Mouse (Mus musculus) E14TG2a.4 (cell line): Measurements from ENCODE around the gene Iqcd.

ENCODE experiments used
- H3K27me3 ChIP-seq: 2 replicates; pipeline ENCODE4 v1.6.1; 2014; ENCODE audit warnings: low read length, control low read depth; ENCODE audit not compliant: insufficient read depth
- H3K36me3 ChIP-seq: 2 replicates; pipeline ENCODE4 v1.6.1; 2014; ENCODE audit warnings: low read length, control low read depth; ENCODE audit not compliant: insufficient read depth
- H3K4me1 ChIP-seq: replicated peaks from 2 replicates; pipeline ENCODE4 v1.6.1; 2014; ENCODE audit warnings: low read depth, low read length, control low read depth
- H3K4me3 ChIP-seq: replicated peaks from 2 replicates; pipeline ENCODE4 v1.5.1; 2014; ENCODE audit warnings: mild to moderate bottlenecking, low read length
- H3K9me3 ChIP-seq: 2 replicates; pipeline ENCODE4 v1.6.1; 2014; ENCODE audit warnings: low read length, control low read depth
- CTCF ChIP-seq: conservative IDR thresholded peaks from 2 replicates; pipeline ENCODE4 v1.5.1; 2014; ENCODE audit warnings: low read length
- NANOG ChIP-seq: IDR thresholded peaks from 2 replicates; pipeline ENCODE4 v1.6.1; 2014; ENCODE audit warnings: borderline replicate concordance, low read length, mixed read lengths
- POU5F1 ChIP-seq: IDR thresholded peaks from 2 replicates; pipeline ENCODE4 v1.6.1; 2014; ENCODE audit warnings: low read length, borderline replicate concordance

Iqcd gene

DNA sequence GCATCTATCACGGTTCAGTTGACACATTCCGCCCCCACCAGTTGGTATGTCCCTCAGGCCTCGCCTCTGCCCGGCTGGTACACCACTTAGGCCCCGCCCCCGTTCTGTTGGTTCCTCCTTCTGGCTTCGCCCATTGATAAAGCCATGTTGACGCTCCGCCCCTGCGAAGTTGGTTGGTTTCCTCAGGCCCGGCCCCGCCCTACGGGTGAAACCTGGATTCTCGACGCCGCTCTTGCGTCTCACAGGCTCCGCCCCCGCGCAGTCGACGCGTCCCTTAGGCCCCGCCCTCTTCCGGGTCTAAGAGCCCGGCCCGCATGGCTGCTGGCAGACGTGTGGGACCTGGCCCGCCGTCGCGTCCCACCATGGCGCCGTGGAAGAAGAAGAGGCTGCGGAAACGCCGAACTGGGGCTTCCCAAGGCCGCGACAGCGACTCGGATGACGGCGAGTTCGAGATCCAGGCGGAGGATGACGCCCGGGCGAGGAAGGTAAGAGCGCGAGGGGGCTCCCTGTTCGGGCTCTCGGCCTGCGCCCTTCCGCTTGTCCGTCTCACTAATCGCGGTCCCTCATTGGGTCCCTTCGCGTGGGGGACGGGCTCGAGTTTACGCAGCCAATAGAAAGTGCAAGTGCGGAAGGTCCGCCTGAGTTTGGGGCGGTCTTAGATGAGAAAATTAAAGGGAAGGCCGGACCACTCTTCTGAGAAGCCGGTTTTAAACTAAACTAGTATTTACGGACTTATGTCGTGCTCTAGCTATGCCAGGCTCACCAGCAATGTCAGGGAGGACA lies 24.2 kb downstream of the Iqcd start:
- Histone ChIP-seq H3K4me1 (peaks cover 80% of the 10 kb centered on the region), H3K4me3 (peak overlapping the region; percentile 97), H3K27me3 (no peaks in the 10 kb centered on the region), H3K36me3 (peaks cover 65% of the 10 kb centered on the region), H3K9me3 (no peaks in the 10 kb centered on the region)
- TF ChIP-seq CTCF = no peak
- TF ChIP-seq POU5F1 = no peak
- TF ChIP-seq NANOG = no peak

DNA sequence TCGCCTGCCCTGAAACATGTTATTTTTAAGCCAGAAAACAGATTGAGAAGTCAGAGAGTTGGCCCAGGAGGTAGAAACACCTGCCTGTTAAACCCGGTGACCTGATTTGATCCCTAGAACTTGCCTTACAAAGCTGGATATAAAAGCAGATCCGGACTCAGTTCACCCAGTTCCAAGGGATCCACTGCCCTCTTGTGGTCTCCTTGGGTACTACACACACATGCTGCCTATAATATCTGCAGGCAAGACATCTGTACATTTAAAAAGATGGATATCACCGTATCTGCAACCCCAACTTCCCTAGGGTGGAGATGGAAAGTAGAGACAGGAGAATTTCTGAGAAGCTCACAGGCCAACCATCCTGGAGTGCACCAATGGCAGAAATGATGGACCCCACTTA lies 27.1 kb downstream of the Iqcd start:
- Histone ChIP-seq H3K9me3 (no peaks in the 10 kb centered on the region), H3K4me1 (peaks cover 82% of the 10 kb centered on the region), H3K27me3 (no peaks in the 10 kb centered on the region), H3K4me3 (no peak overlapping the region), H3K36me3 (peaks cover 67% of the 10 kb centered on the region)
- TF ChIP-seq NANOG (no peak), POU5F1 (no peak), CTCF (peak; percentile 98)

DNA sequence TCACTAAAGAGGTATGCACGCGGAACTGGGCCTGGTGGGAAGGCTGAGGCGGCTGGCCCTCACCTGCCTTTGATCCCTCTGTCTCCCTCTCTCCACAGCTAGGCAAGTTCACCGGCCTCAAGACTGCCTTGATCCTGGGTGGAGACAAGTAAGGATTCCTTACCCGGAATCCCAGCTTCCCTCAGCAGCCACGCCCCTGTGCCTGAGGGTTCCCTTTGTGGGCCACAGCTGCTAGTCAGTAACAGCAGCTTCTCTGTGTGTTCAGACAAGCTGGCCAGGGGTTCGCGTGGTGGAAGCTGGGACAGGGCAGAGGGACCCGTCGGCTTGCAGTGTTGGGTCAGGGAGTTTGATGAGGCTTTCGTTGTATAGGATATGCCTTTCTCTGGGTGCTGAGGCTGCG lies 30.0 kb downstream of the Iqcd start:
- Histone ChIP-seq H3K9me3 (no peaks in the 10 kb centered on the region), H3K36me3 (peaks cover 90% of the 10 kb centered on the region), H3K4me1 (peaks cover 95% of the 10 kb centered on the region), H3K27me3 (no peaks in the 10 kb centered on the region), H3K4me3 (peak overlapping the region; percentile 50)
- TF ChIP-seq CTCF = no peak
- TF ChIP-seq POU5F1 = no peak
- TF ChIP-seq NANOG = no peak

DNA sequence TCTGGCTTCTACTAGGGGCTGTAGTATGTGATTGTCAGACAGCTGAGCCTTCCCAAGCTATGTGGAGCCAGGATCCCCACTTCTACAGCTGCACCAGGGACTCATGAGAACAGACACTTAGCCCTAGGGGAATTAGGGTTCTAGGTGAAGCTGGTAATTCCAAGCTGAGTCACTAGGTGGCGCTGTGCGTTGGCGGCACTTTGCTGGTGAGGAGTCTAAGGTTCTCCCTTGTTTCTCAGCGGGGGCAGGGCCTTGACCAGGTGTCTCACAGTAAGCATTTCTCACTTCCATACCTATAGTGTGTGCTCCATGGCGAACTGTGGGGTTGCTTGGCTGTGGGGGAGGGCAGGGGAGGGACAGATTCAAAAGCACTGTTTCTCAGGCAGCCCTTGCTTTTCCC lies 30.4 kb downstream of the Iqcd start:
- TF ChIP-seq POU5F1 = no peak
- no peak for TF ChIP-seq NANOG
- peak; percentile 98 for TF ChIP-seq CTCF

DNA sequence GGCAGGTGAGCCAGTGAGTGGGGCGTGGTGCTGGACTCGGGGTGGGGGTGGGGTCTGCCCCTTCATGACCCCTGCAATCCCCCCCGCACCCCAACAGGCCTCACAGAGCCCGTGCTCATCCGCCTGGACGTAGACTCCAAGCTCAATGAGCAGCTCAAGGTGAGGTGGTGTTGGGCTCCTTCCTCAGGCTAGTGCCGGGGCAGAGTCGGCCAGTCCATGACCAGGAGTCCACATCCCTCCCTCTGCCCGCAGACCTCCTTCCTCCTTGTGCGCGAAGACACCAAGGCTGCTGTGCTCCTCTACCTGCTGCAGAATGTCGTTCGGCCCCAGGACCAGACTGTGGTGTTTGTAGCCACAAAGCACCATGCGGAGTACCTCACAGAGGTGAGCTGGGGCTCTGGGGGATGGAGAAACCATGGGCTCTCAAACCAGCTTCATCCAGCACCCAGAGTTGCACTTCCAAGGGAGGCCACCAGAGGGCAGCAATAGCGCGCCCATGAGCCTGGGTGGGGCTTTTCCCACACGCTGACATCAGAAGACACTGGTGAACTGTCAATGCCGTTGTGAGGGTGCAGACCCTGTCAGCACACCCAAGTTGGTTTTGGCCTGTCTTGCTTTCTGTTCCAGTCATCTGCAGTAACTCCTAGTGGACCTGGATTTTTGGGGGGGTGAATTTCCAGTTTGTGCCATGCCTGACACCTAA lies 31.7 kb downstream of the Iqcd start:
- Histone ChIP-seq H3K36me3 (peaks cover 100% of the 10 kb centered on the region), H3K4me3 (peak overlapping the region; percentile 39; the same call in 1 of the 2 replicates), H3K4me1 (peaks cover 94% of the 10 kb centered on the region), H3K9me3 (no peaks in the 10 kb centered on the region), H3K27me3 (no peaks in the 10 kb centered on the region)
- TF ChIP-seq CTCF = peak; percentile 99
- no peak for TF ChIP-seq POU5F1

More for the DNA sequence above, 30.4 kb downstream of the Iqcd start:
- Histone ChIP-seq H3K4me3 (peak overlapping the region; percentile 50; the same call in 1 of the 2 replicates), H3K4me1 (peaks cover 95% of the 10 kb centered on the region), H3K27me3 (no peaks in the 10 kb centered on the region), H3K36me3 (peaks cover 94% of the 10 kb centered on the region), H3K9me3 (no peaks in the 10 kb centered on the region)

DNA sequence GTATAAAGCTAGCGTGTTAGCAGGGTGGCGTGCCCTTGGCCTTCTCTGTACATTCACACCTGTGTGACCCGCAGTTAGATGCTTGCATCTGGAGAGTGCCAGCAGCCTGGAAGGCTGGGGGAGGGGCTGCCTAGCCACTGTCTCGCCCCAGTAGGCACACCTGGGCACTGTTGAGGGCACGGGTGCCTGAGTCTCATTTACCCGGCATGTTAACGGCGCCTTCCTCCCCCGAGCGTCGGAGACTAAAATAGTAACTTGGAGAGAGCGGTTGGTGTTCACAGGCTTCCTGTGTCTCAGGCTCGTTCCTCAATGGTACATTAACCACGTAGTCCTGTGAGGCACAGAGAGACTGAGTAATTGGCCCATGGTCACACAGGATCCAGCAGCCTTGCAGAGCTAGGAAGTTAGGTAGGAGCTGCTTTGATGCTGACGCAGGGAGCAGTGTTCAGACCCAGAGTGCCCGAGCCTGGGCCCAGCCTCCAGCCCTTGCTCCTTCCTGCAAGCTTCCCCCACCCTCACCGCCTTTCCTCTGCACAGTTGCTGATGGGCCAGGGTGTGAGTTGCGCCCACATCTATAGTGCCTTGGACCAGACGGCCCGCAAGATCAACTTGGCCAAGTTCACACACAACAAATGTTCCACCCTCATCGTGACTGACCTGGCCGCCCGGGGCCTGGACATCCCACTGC lies 32.4 kb downstream of the Iqcd start:
- Histone ChIP-seq H3K36me3 (peaks cover 100% of the 10 kb centered on the region), H3K9me3 (no peaks in the 10 kb centered on the region), H3K4me1 (peaks cover 95% of the 10 kb centered on the region), H3K4me3 (0 out of 2 replicates have a peak overlapping the region, but pooled peaks have one; percentile 14), H3K27me3 (no peaks in the 10 kb centered on the region)
- TF ChIP-seq CTCF (no peak), POU5F1 (no peak), NANOG (no peak)

DNA sequence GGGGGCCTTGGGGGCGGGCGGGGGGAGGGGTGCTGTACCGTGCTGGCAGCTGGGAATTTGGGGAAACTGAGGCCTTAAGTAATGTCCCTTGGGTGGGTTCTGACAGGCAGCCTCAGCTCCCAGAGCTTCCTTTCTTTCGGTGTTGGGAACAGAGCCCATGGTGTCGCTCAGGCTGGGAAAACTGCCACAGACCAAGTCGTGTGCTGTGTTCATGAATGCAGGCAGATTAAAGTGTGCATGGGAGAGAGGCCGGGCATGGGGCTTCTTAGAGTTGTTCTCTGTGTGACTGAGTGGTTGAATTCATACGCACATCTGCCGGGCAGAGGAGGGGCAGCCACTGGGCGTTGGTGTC lies 33.0 kb downstream of the Iqcd start:
- Histone ChIP-seq H3K36me3 (peaks cover 98% of the 10 kb centered on the region), H3K4me3 (0 out of 2 replicates have a peak overlapping the region, but pooled peaks have one; percentile 20), H3K4me1 (peaks cover 93% of the 10 kb centered on the region), H3K27me3 (no peaks in the 10 kb centered on the region), H3K9me3 (no peaks in the 10 kb centered on the region)
- TF ChIP-seq POU5F1 (no peak), CTCF (no peak), NANOG (no peak)

DNA sequence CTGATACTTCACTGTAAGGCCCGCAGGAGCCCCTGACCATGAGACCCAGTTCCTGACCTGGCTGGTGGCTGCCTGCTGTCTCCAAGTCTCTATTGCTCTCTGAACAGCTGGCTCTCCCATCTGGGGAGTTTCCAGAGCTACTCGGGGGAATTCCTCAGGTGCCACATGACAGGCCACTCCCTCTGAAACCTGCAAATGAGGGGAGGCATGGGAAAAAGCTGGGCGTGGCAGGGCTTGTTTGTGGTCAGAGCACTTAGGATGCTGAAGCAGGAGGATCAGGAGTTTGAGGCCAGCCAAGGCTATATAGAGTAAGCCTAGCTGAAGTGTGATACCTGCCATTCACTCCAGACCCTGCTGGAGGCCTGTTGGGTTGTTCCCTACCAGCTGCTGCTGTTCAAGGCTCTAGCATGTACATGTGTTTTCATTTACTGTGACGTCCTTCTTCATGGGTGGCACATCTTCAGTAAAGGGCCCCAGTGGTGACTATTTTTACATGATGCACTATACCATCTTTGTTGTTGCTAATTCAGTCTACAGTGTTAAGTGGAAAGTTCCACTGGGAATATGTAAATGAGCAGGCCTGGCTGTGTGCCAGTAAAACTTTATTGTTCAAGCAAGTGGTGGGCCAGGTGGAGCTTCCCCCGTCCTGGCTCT lies 33.5 kb downstream of the Iqcd start:
- Histone ChIP-seq H3K4me3 (0 out of 2 replicates have a peak overlapping the region, but pooled peaks have one; percentile 20), H3K4me1 (peaks cover 93% of the 10 kb centered on the region), H3K9me3 (no peaks in the 10 kb centered on the region), H3K36me3 (peaks cover 98% of the 10 kb centered on the region), H3K27me3 (no peaks in the 10 kb centered on the region)
- TF ChIP-seq POU5F1 (no peak), CTCF (no peak), NANOG (no peak)
